Mouse (Mus musculus): ENCODE data around the gene Pakap. TPM values are rescaled to one million over a fixed set of nuclear protein-coding genes. Genes with fewer than 3 reads are reported as not detected.

The Pakap gene
- polyA plus RNA-seq, 1 experiment from 2014 or later: 12.7 TPM

GRCm38 (mm10) chr4:57793989-57794388, 226.0 kb downstream of the Pakap start:
- Histone ChIP-seq H3K27ac (ENCODE audit: low read length) (no peak overlapping the region), H3K4me3 (ENCODE audit: low read depth, low read length) (no peak overlapping the region), H3K4me1 (ENCODE audit: control insufficient read depth, insufficient read depth, low read length) (peaks cover 5% of the 10 kb centered on the region), H3K9ac (ENCODE audit: low read depth, low read length) (no peak overlapping the region), H3K27me3 (ENCODE audit: control insufficient read depth, insufficient read depth, low read depth, low read length) (no peaks in the 10 kb centered on the region), H3K36me3 (ENCODE audit: control insufficient read depth, insufficient read depth, low read length) (no peaks in the 10 kb centered on the region), H3K4me2 (ENCODE audit: low read length) (no peak overlapping the region), H3K9me3 (replicated peaks; ENCODE audit: control insufficient read depth, low read length, poor library complexity, severe bottlenecking) (no peaks in the 10 kb centered on the region)
- ATAC-seq: no peak
- 57% methylated on average over 8 of the region's 8 CpGs for WGBS

DNA sequence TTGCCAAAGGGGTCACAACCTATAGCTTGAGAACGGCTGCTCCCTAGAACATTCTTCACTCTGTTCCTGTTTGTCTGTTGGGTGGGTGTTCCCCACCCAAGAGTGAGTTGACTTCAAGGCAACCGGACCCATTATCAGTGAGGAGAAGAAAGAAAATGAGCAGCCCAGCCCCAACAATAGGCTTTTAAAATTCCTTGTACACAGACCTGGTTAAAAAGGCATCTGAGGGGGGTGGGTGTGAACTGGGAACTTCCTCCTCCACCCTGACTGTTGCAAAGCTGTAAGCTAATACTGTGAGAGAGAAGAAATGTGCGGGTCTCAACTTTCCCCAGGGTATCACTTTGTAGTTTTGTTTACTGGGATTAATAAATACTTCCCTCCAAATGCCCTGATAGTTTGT, 226.6 kb downstream of the Pakap start:
- Histone ChIP-seq H3K4me2 (ENCODE audit: low read length) (no peak overlapping the region), H3K9ac (ENCODE audit: low read depth, low read length) (no peak overlapping the region), H3K27ac (ENCODE audit: low read length) (no peak overlapping the region), H3K27me3 (ENCODE audit: control insufficient read depth, insufficient read depth, low read depth, low read length) (no peaks in the 10 kb centered on the region), H3K9me3 (replicated peaks; ENCODE audit: control insufficient read depth, low read length, poor library complexity, severe bottlenecking) (no peaks in the 10 kb centered on the region), H3K4me3 (ENCODE audit: low read depth, low read length) (no peak overlapping the region), H3K36me3 (ENCODE audit: control insufficient read depth, insufficient read depth, low read length) (no peaks in the 10 kb centered on the region), H3K4me1 (ENCODE audit: control insufficient read depth, insufficient read depth, low read length) (peaks cover 5% of the 10 kb centered on the region)
- no peak for ATAC-seq
- 41% methylated on average over 3 of the region's 3 CpGs for WGBS

DNA sequence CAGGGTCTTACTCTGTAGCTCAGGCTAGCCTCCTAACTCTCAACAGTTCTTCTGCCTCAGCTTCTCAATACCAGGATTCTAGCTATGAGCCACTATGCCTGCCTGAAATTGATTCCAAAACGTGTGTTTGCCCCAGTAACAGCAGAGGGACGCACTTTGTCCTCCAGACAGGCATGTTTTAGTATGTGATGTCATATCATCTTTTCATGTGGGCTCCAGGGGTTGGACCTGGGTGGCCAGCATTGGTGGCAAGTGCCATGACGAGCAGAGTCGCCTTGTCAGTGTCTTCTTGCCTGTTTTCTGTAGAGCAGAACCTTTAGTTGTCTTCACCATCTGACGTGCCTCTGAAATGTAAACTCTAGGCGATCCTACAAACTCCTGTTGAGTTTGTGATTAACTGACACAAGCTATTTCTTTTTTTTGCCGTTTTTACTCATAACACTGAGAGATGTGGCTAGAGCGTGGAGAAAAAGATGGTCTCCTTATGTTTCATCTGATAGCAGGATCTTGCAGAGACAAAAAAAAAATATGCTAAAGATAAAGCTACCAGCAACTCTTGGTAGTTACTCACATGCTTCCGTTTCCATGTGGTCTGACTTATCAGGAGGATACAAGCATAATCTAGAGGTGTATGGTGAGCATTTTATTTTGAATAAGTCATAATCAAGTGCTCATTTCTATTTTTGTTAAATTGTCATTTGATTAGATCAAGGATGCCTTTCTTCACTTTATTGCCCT, 229.7 kb downstream of the Pakap start:
- no peak overlapping the region for H3K4me3 ChIP-seq (ENCODE audit: low read depth, low read length)
- ATAC-seq: no peak
- WGBS: 86% methylated on average over 9 of the region's 9 CpGs
- H3K4me2 ChIP-seq (ENCODE audit: low read length): no peak overlapping the region
- H3K36me3 ChIP-seq (ENCODE audit: control insufficient read depth, insufficient read depth, low read length): no peaks in the 10 kb centered on the region
- no peaks in the 10 kb centered on the region for H3K9me3 ChIP-seq (replicated peaks; ENCODE audit: control insufficient read depth, low read length, poor library complexity, severe bottlenecking)
- no peak overlapping the region for H3K27ac ChIP-seq (ENCODE audit: low read length)
- H3K27me3 ChIP-seq (ENCODE audit: control insufficient read depth, insufficient read depth, low read depth, low read length): no peaks in the 10 kb centered on the region
- H3K4me1 ChIP-seq (ENCODE audit: control insufficient read depth, insufficient read depth, low read length): peaks cover 5% of the 10 kb centered on the region
- no peak overlapping the region for H3K9ac ChIP-seq (ENCODE audit: low read depth, low read length)

- WGBS: 8% methylated on average over 10 of the region's 10 CpGs
- H3K9me3 ChIP-seq (replicated peaks; ENCODE audit: control insufficient read depth, low read length, poor library complexity, severe bottlenecking): no peaks in the 10 kb centered on the region
- H3K9ac ChIP-seq (ENCODE audit: low read depth, low read length): no peak overlapping the region; the same call in 1 of the 2 replicates
- peaks cover 5% of the 10 kb centered on the region for H3K4me1 ChIP-seq (ENCODE audit: control insufficient read depth, insufficient read depth, low read length)
- H3K27ac ChIP-seq (ENCODE audit: low read length): peak overlapping the region; percentile 34; the same call in 1 of the 2 replicates
- no peaks in the 10 kb centered on the region for H3K27me3 ChIP-seq (ENCODE audit: control insufficient read depth, insufficient read depth, low read depth, low read length)
- no peak overlapping the region for H3K4me2 ChIP-seq (ENCODE audit: low read length)
- H3K36me3 ChIP-seq (ENCODE audit: control insufficient read depth, insufficient read depth, low read length): no peaks in the 10 kb centered on the region
- no peak overlapping the region for H3K4me3 ChIP-seq (ENCODE audit: low read depth, low read length)
- peak; percentile 77 for ATAC-seq
These were observed 230.5 kb downstream of the Pakap start for GRCm38 (mm10) chr4:57798286-57799018.

GRCm38 (mm10) chr4:57799297-57799696, 231.3 kb downstream of the Pakap start:
- ATAC-seq: no peak
- Histone ChIP-seq H3K9ac (ENCODE audit: low read depth, low read length) (no peak overlapping the region), H3K4me2 (ENCODE audit: low read length) (no peak overlapping the region), H3K4me3 (ENCODE audit: low read depth, low read length) (no peak overlapping the region), H3K9me3 (replicated peaks; ENCODE audit: control insufficient read depth, low read length, poor library complexity, severe bottlenecking) (no peaks in the 10 kb centered on the region), H3K27ac (ENCODE audit: low read length) (no peak overlapping the region), H3K27me3 (ENCODE audit: control insufficient read depth, insufficient read depth, low read depth, low read length) (no peaks in the 10 kb centered on the region), H3K4me1 (ENCODE audit: control insufficient read depth, insufficient read depth, low read length) (peaks cover 5% of the 10 kb centered on the region), H3K36me3 (ENCODE audit: control insufficient read depth, insufficient read depth, low read length) (no peaks in the 10 kb centered on the region)
- WGBS: 55% methylated on average over 1 of the region's 1 CpGs

DNA sequence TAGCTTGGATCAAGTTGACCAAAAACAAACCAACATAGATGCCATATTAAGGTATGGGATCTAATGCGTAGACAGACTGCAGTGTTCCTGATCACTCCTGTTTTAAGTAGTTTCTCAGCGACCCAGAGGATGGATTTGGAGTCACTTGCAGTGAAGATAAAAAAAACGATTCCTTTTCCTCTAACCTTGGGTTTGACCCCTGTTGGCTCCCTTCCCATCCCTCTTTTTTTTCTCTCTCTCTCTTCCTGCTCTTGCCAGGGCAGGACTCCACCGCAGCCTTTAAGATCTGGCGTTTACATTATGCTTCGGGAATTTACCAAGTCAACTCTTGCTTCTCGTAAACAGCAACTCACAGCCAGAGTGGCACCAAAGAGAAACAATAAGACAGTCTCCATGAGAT, 233.3 kb downstream of the Pakap start:
- peaks cover 5% of the 10 kb centered on the region for H3K4me1 ChIP-seq (ENCODE audit: control insufficient read depth, insufficient read depth, low read length)
- no peaks in the 10 kb centered on the region for H3K9me3 ChIP-seq (replicated peaks; ENCODE audit: control insufficient read depth, low read length, poor library complexity, severe bottlenecking)
- no peak overlapping the region for H3K9ac ChIP-seq (ENCODE audit: low read depth, low read length)
- H3K27ac ChIP-seq (ENCODE audit: low read length): no peak overlapping the region
- 87% methylated on average over 7 of the region's 7 CpGs for WGBS
- H3K27me3 ChIP-seq (ENCODE audit: control insufficient read depth, insufficient read depth, low read depth, low read length): no peaks in the 10 kb centered on the region
- no peak for ATAC-seq
- H3K4me3 ChIP-seq (ENCODE audit: low read depth, low read length): no peak overlapping the region
- no peaks in the 10 kb centered on the region for H3K36me3 ChIP-seq (ENCODE audit: control insufficient read depth, insufficient read depth, low read length)
- no peak overlapping the region for H3K4me2 ChIP-seq (ENCODE audit: low read length)

GRCm38 (mm10) chr4:57801986-57802385, 234.0 kb downstream of the Pakap start:
- Histone ChIP-seq H3K9me3 (replicated peaks; ENCODE audit: control insufficient read depth, low read length, poor library complexity, severe bottlenecking) (no peaks in the 10 kb centered on the region), H3K9ac (ENCODE audit: low read depth, low read length) (no peak overlapping the region), H3K27ac (ENCODE audit: low read length) (no peak overlapping the region), H3K4me1 (ENCODE audit: control insufficient read depth, insufficient read depth, low read length) (peaks cover 5% of the 10 kb centered on the region), H3K36me3 (ENCODE audit: control insufficient read depth, insufficient read depth, low read length) (no peaks in the 10 kb centered on the region), H3K27me3 (ENCODE audit: control insufficient read depth, insufficient read depth, low read depth, low read length) (no peaks in the 10 kb centered on the region), H3K4me2 (ENCODE audit: low read length) (no peak overlapping the region), H3K4me3 (ENCODE audit: low read depth, low read length) (no peak overlapping the region)
- WGBS: 94% methylated on average over 5 of the region's 5 CpGs
- ATAC-seq: no peak

DNA sequence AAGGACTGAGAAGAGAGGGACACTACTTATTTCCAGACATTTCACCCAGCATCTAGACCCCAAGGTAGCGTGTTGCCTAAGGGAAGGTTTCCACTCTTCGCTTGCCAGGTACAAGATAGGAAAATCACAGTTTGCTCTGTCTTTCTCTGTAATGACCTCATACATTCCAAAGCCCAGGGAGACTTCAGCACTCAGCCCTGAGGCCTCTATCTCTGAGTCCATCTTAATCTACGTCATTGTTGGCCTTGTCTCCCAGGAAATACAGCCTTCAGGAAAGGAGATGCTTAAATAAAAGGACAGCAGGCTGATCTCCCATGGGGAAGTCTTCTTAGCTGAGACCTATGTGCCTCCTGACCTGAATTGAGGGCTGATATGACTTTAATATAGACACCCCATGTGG, 234.4 kb downstream of the Pakap start:
- H3K27me3 ChIP-seq (ENCODE audit: control insufficient read depth, insufficient read depth, low read depth, low read length): no peaks in the 10 kb centered on the region
- H3K36me3 ChIP-seq (ENCODE audit: control insufficient read depth, insufficient read depth, low read length): no peaks in the 10 kb centered on the region
- H3K4me1 ChIP-seq (ENCODE audit: control insufficient read depth, insufficient read depth, low read length): peaks cover 5% of the 10 kb centered on the region
- no peak overlapping the region for H3K4me2 ChIP-seq (ENCODE audit: low read length)
- no peak overlapping the region for H3K27ac ChIP-seq (ENCODE audit: low read length)
- no peak for ATAC-seq
- H3K9me3 ChIP-seq (replicated peaks; ENCODE audit: control insufficient read depth, low read length, poor library complexity, severe bottlenecking): no peaks in the 10 kb centered on the region
- WGBS: 88% methylated on average over 3 of the region's 3 CpGs
- no peak overlapping the region for H3K4me3 ChIP-seq (ENCODE audit: low read depth, low read length)
- no peak overlapping the region for H3K9ac ChIP-seq (ENCODE audit: low read depth, low read length)

- Histone ChIP-seq H3K9me3 (replicated peaks; ENCODE audit: control insufficient read depth, low read length, poor library complexity, severe bottlenecking) (no peaks in the 10 kb centered on the region), H3K4me1 (ENCODE audit: control insufficient read depth, insufficient read depth, low read length) (no peaks in the 10 kb centered on the region), H3K36me3 (ENCODE audit: control insufficient read depth, insufficient read depth, low read length) (no peaks in the 10 kb centered on the region), H3K27me3 (ENCODE audit: control insufficient read depth, insufficient read depth, low read depth, low read length) (no peaks in the 10 kb centered on the region), H3K4me2 (ENCODE audit: low read length) (no peak overlapping the region), H3K4me3 (ENCODE audit: low read depth, low read length) (no peak overlapping the region), H3K9ac (ENCODE audit: low read depth, low read length) (no peak overlapping the region), H3K27ac (ENCODE audit: low read length) (no peak overlapping the region)
- no peak for ATAC-seq
- 81% methylated on average over 6 of the region's 6 CpGs for WGBS
These were observed 236.9 kb downstream of the Pakap start for GRCm38 (mm10) chr4:57804902-57805301.
